Mouse (Mus musculus) small intestine, adult 2 months (tissue): ENCODE measurements around the gene Zfpl1.

Experiments
- CTCF ChIP-seq: fragments of 200-500 bp; IDR thresholded peaks from 2 replicates; pipeline ENCODE4 v1.5.1; 2012; ENCODE audit warnings: low read depth, mild to moderate bottlenecking, control low read depth, inconsistent platforms, low read length, moderate library complexity, mixed read lengths; ENCODE audit not compliant: insufficient replicate concordance, insufficient read length; ENCODE audit errors: extremely low read depth
- POLR2A ChIP-seq: fragments of 200-500 bp; IDR thresholded peaks from 2 replicates; pipeline ENCODE4 v1.6.1; 2012; ENCODE audit warnings: low read depth, mild to moderate bottlenecking, control low read depth, inconsistent platforms, low read length, moderate library complexity

DNA sequence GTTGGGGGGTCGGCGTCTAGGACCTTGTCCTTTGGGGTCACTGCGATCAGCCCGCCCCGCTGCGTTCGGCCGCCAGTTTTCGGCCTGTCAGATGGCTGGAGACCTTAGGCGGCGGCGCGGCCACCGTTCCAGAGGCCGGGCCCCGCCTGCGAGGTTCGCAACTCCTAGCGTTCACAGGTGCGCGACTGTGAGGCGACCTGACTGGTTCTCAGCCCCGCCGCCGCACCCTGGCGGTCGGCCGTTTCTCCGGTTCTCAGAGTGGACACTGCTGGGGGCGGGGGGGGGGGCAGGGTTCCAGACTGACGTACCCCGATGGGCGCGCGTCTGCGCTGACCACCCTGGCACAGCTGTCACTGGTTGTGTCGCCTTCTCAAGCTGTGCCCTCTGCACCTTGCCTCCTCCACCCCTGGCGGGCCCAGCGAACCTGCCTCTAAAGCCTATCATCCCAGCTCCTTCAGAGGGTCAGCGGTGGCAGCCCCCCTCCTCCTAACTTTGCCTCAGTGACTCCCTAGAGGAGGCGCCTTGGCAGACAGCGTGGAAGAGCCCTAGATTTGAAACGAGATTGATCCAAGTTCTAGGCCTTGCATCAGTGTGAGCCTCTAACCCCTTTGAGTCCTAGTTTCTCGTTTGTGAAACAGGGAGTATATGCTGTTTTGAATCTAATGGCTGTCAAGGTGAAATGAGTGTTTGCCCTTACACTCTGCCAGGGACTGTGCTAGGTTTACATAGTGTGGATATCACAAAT, 37.4 kb downstream of the Zfpl1 start:
- TF ChIP-seq CTCF (no peak), POLR2A (no peak)
